Comparison of ENCODE assay signal across 20 mouse cellular contexts in genomic region chr17:50537786-50538185, GRCm38 (mm10). TPM values are rescaled to one million over a fixed set of nuclear protein-coding genes. Genes with fewer than 3 reads are reported as not detected.
DNase-seq lines count a peak whose midpoint lies in the region; ATAC-seq lines count a peak whose summit lies in the region.
"Had no signal": no experiment of that assay in that cellular context is flagged by ENCODE, and none has a peak within 500 bp of the region (broad histone marks: within the 10 kb centered on the region; RNA-seq: fewer than 3 reads in every experiment).

No protein-coding gene starts in this region.

- WGBS in heart, embryonic 12.5 days, result 66% methylated on average over 2 of the region's 2 CpGs

- no peaks in the 10 kb centered on the region for H3K27me3 ChIP-seq in heart, embryonic 12.5 days (replicated peaks)
- H3K27me3 ChIP-seq: embryonic facial prominence, embryonic 12.5 days; forebrain, embryonic 13.5 days; forebrain, embryonic 15.5 days had no signal

- H3K9me3 ChIP-seq in heart, embryonic 12.5 days (replicated peaks), result peaks cover 6% of the 10 kb centered on the region
- H3K9me3 ChIP-seq: forebrain, embryonic 15.5 days had no signal

- no peak overlapping the region for H3K4me3 ChIP-seq in heart, embryonic 12.5 days
- H3K4me3 ChIP-seq: embryonic facial prominence, embryonic 10.5 days; embryonic facial prominence, embryonic 12.5 days; forebrain, embryonic 13.5 days; forebrain, embryonic 15.5 days had no signal

- H3K9ac ChIP-seq in heart, embryonic 12.5 days, result no peak overlapping the region
- H3K9ac ChIP-seq: embryonic facial prominence, embryonic 12.5 days; forebrain, embryonic 13.5 days; forebrain, embryonic 15.5 days; forebrain, postnatal 0 days had no signal

- ATAC-seq in heart, embryonic 12.5 days (ENCODE audit: insufficient number of reproducible peaks, low FRiP score), result no peak
- ATAC-seq: forebrain, embryonic 13.5 days; forebrain, embryonic 15.5 days; forebrain, postnatal 0 days; Patski had no signal

- H3K4me2 ChIP-seq in heart, embryonic 12.5 days, result no peak overlapping the region
- H3K4me2 ChIP-seq: embryonic facial prominence, embryonic 12.5 days; forebrain, embryonic 13.5 days; forebrain, embryonic 15.5 days had no signal

- DNase-seq in adrenal gland, adult 2 months, result peak; percentile 48
- DNase-seq in adrenal gland, adult 18-20 months (ENCODE audit: low spot score in 2 of 2), result no peak
- DNase-seq in heart, adult 11 months, result peak; percentile 61
- peak; percentile 58 for DNase-seq in 416B (ENCODE audit: low read depth)
- DNase-seq in kidney, adult 11 months, result no peak
- DNase-seq: adrenal gland, adult 8-10 months; adrenal gland, postnatal 25 days; cerebellum, adult 11-12 months; cerebellum, adult 2 months; cerebellum, adult 9-10 months; cerebellum, postnatal 10 days; cerebellum, postnatal 25 days; forebrain, postnatal 0 days had no signal

- no peaks in the 10 kb centered on the region for H3K4me1 ChIP-seq in heart, embryonic 12.5 days (replicated peaks)
- H3K4me1 ChIP-seq: embryonic facial prominence, embryonic 10.5 days; embryonic facial prominence, embryonic 12.5 days; forebrain, embryonic 13.5 days; forebrain, embryonic 15.5 days had no signal

- H3K27ac ChIP-seq in heart, embryonic 12.5 days (ENCODE audit: poor library complexity, severe bottlenecking), result no peak overlapping the region
- H3K27ac ChIP-seq: embryonic facial prominence, embryonic 10.5 days; embryonic facial prominence, embryonic 12.5 days; forebrain, embryonic 13.5 days; forebrain, embryonic 15.5 days had no signal

- 0 out of 2 replicates have a peak, but pooled peaks cover 5% of the 10 kb centered on the region for H3K36me3 ChIP-seq in heart, embryonic 12.5 days
- H3K36me3 ChIP-seq: embryonic facial prominence, embryonic 12.5 days; forebrain, embryonic 15.5 days; G1E had no signal

RNA-seq across cellular contexts. Expression of gene Plcl2, which starts 28.6 kb away (rescaled TPM):
- 10 to 100 TPM; 46.8 to 55.0 TPM for total RNA-seq in adrenal gland, adult 2 months (2021)
- polyA plus RNA-seq in adrenal gland, adult 2 months (2012; rRNA removed), result 8.9 and 11.6 TPM in 2 replicates
- total RNA-seq in adrenal gland, adult 18-20 months (2021), result 10 to 100 TPM; 48.7 to 58.0 TPM
- polyA plus RNA-seq in heart, embryonic 12.5 days (2016; fragmentation: Nextera tagmentation; extraction: Ambion mirVana), result 4.6 and 5.4 TPM in 2 replicates
- polyA plus RNA-seq: G1E, Patski had no signal

Comparison
In these comparisons a context has a peak if more than half of its experiments do, and no peak if none do; other contexts are left out.
1. DNase-seq: peak in adrenal gland, adult 2 months (single experiment), heart, adult 11 months (single experiment) and 416B (single experiment); none in adrenal gland, adult 18-20 months (0 of 2) and kidney, adult 11 months (single experiment).